Mouse (Mus musculus) embryonic facial prominence, embryonic 13.5 days (tissue): ENCODE results near the gene Mfsd9. TPM values are rescaled to one million over a fixed set of nuclear protein-coding genes. Genes with fewer than 3 reads are reported as not detected.

Experiments used
- ATAC-seq: fragments of 200-750 bp; cut with Nextera tagmentation; 2 replicates; pipeline ENCODE4 v1.8.0; 2017; ENCODE audit warnings: low read depth; ENCODE audit not compliant: insufficient number of reproducible peaks, insufficient read depth, low FRiP score, low TSS enrichment
- H3K27ac ChIP-seq: fragments of 300-500 bp; sonication (generic); 2 replicates; pipeline ENCODE4 v1.5.1; 2015; ENCODE audit warnings: moderate library complexity, mild to moderate bottlenecking, inconsistent platforms
- H3K27me3 ChIP-seq: fragments of 300-500 bp; sonication (generic); 2 replicates; pipeline ENCODE4 v1.6.1; 2015; ENCODE audit warnings: mild to moderate bottlenecking, inconsistent platforms
- H3K36me3 ChIP-seq: fragments of 300-500 bp; sonication (generic); 2 replicates; pipeline ENCODE4 v1.6.1; 2015; ENCODE audit warnings: mild to moderate bottlenecking, inconsistent platforms
- H3K4me1 ChIP-seq: fragments of 300-500 bp; sonication (generic); 2 replicates; pipeline ENCODE4 v1.6.1; 2015; ENCODE audit warnings: inconsistent platforms
- H3K4me2 ChIP-seq: fragments of 300-500 bp; sonication (generic); 2 replicates; pipeline ENCODE4 v1.6.1; 2015; ENCODE audit warnings: moderate library complexity, mild to moderate bottlenecking, inconsistent platforms
- H3K4me3 ChIP-seq: fragments of 300-500 bp; sonication (generic); 2 replicates; pipeline ENCODE4 v1.5.1; 2015; ENCODE audit warnings: mild to moderate bottlenecking, inconsistent platforms
- H3K9ac ChIP-seq: fragments of 300-500 bp; sonication (generic); 2 replicates; pipeline ENCODE4 v1.6.1; 2015; ENCODE audit warnings: mild to moderate bottlenecking, inconsistent platforms
- H3K9me3 ChIP-seq: fragments of 300-500 bp; sonication (generic); 2 replicates; pipeline ENCODE4 v1.6.1; 2016; ENCODE audit warnings: inconsistent platforms
- WGBS: fragments of 180-500 bp; shearing (Covaris S2); methylation state at CpG from one replicate; pipeline ENCODE4 v1.1.7; 2015; ENCODE audit warnings: mixed read lengths; 5-methylcytosine and 5-hydroxymethylcytosine counted together
- polyA plus RNA-seq: library from polyadenylated mRNA; unstranded; fragments of >200 nt; fragmentation: Nextera tagmentation; extraction: Ambion mirVana; gene quantifications from 2 replicates; pipeline ENCODE4 v1.2.1, GENCODE M21; 2015

The Mfsd9 gene
- polyA plus RNA-seq, 1 experiment from 2014 or later = 3.8 TPM

DNA sequence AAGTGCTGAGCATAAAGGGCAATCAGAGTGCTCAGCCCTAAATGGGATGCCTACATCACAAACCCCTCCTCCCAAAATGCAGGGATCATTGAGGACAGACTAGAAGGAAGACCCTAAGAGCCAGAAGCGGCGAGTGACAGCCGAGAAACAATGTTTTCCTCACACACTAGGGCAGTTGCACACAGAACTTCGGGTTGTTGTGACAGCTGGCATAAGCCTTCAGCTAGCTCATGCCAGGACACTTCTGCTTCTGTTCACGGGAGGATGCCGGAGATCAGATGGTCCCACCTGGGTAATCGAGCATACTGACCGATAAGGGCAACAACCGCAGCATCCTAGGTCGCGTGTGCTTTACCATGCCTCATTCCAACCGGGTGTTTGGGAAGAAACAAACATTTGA, 13.6 kb upstream of the Mfsd9 start:
- Histone ChIP-seq H3K36me3 (no peaks in the 10 kb centered on the region), H3K9me3 (no peaks in the 10 kb centered on the region), H3K4me1 (no peaks in the 10 kb centered on the region), H3K27ac (no peak overlapping the region), H3K27me3 (no peaks in the 10 kb centered on the region), H3K9ac (no peak overlapping the region), H3K4me3 (no peak overlapping the region), H3K4me2 (no peak overlapping the region)
- WGBS = 86% methylated on average over 12 of the region's 12 CpGs
- no peak for ATAC-seq

DNA sequence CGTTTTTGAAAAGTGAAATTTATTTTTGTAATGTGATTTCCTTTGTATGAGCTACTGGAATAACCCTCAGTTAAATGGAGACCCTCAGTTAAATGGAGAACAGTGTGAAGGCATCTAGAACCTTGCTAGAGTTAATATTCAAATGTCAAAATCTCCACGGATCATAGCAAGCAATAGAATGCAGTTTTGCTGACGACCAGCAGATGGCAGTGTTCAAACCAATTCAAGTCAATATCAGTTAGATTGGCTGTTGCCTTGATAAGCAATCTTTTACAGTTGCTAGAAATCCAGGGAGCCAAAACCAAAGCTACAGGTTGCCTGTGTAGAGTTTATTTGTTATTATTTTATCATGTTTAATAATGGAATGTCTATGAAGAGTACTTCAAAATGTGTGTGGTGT, 12.3 kb upstream of the Mfsd9 start:
- ATAC-seq = no peak
- H3K9me3 ChIP-seq = no peaks in the 10 kb centered on the region

DNA sequence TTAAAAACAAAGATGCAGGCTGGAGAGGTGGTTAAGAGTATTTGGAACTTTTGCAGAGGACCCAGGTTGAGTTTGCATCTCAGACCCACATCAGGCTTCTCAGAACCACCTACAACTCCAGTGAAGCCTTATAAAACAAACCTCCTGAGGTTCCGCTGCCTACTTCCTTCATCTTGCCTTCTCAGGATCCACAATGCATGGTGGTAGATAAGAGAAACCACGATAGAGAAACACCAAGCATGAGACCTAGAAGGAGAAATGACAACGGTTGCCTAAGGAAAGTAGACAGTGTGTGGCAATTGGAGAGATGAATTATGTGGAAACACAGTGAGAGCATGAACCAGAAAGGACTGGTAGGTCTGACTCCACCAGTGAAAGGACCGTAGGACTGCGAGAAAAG, 10.4 kb upstream of the Mfsd9 start:
- ATAC-seq = no peak
- Histone ChIP-seq H3K9ac (no peak overlapping the region), H3K36me3 (no peaks in the 10 kb centered on the region), H3K9me3 (no peaks in the 10 kb centered on the region), H3K27me3 (no peaks in the 10 kb centered on the region), H3K4me1 (no peaks in the 10 kb centered on the region), H3K4me3 (no peak overlapping the region), H3K4me2 (no peak overlapping the region), H3K27ac (no peak overlapping the region)
- WGBS = 81% methylated on average over 5 of the region's 5 CpGs

More for the DNA sequence above, 12.3 kb upstream of the Mfsd9 start:
- 24% methylated on average over 3 of the region's 3 CpGs for WGBS
- Histone ChIP-seq H3K4me3 (no peak overlapping the region), H3K27me3 (no peaks in the 10 kb centered on the region), H3K4me1 (no peaks in the 10 kb centered on the region), H3K27ac (no peak overlapping the region), H3K36me3 (no peaks in the 10 kb centered on the region), H3K9ac (no peak overlapping the region), H3K4me2 (no peak overlapping the region)

DNA sequence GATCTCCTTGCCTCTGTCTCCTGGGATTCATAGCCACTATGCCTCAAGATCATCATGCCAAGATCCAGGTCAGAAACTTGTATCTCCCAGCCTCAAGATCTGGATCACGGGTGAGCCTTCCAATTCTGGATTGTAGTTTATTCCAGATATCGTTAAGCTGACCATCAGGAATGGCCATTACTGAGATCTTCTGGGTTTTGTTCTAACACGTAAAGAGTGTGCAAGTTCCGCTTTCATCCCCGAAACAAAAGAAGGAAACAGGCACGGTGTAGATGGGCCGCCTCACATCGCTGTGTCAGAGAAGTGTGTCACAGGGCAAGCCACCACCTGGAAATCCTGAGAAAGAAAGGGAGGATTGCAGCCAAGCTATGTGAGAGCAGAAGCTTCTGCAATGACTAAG, 8.6 kb upstream of the Mfsd9 start:
- 90% methylated on average over 8 of the region's 8 CpGs for WGBS
- H3K9me3 ChIP-seq = no peaks in the 10 kb centered on the region
- ATAC-seq = no peak
- no peaks in the 10 kb centered on the region for H3K4me1 ChIP-seq
- H3K4me3 ChIP-seq = no peak overlapping the region
- H3K4me2 ChIP-seq = no peak overlapping the region
- H3K27me3 ChIP-seq = no peaks in the 10 kb centered on the region
- H3K36me3 ChIP-seq = no peaks in the 10 kb centered on the region
- no peak overlapping the region for H3K27ac ChIP-seq
- no peak overlapping the region for H3K9ac ChIP-seq

DNA sequence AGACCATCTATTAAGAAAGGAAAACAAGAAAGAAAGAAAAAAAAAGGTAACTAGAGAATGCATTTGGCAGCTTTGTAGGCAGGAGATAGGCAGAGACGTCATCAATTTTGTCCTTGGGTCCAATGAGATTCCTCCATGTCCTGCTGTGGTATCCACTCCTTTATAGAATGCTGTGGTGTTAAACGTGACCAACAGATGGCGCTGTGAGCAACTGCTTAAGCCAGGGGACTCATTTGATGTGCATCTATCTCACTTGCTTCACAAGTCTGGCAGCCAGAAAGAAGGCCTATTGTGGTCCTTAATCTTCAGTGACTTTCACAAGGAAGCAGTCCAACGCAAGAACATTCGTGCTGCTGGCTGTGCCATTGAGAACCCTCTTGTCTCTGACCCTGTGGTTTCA, 6.9 kb upstream of the Mfsd9 start:
- H3K4me1 ChIP-seq = no peaks in the 10 kb centered on the region
- no peak overlapping the region for H3K27ac ChIP-seq
- H3K4me3 ChIP-seq = no peak overlapping the region
- ATAC-seq = no peak
- 20% methylated on average over 5 of the region's 5 CpGs for WGBS
- H3K4me2 ChIP-seq = no peak overlapping the region
- no peaks in the 10 kb centered on the region for H3K9me3 ChIP-seq
- no peaks in the 10 kb centered on the region for H3K36me3 ChIP-seq
- no peak overlapping the region for H3K9ac ChIP-seq
- no peaks in the 10 kb centered on the region for H3K27me3 ChIP-seq

DNA sequence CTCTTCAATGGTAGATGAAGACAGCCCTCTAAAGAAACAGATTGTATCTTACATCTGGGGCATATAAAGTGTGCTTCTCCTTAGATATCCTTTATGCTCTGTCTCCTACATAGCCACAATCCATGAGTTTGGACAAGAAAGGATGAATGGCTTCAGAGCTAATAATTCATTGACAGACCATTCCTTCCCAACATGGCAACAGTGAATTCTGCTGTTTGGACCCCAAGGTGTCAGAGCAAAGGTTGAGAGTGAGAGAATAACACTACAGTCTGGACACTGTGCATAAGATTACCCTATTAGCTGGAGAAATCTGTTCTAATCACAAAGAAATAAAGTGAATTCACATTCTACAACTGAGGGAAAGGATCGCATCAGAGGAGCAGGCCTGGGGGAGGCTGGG, 5.0 kb upstream of the Mfsd9 start:
- no peak overlapping the region for H3K9ac ChIP-seq
- WGBS = 88% methylated on average over 1 of the region's 1 CpGs
- ATAC-seq = no peak

DNA sequence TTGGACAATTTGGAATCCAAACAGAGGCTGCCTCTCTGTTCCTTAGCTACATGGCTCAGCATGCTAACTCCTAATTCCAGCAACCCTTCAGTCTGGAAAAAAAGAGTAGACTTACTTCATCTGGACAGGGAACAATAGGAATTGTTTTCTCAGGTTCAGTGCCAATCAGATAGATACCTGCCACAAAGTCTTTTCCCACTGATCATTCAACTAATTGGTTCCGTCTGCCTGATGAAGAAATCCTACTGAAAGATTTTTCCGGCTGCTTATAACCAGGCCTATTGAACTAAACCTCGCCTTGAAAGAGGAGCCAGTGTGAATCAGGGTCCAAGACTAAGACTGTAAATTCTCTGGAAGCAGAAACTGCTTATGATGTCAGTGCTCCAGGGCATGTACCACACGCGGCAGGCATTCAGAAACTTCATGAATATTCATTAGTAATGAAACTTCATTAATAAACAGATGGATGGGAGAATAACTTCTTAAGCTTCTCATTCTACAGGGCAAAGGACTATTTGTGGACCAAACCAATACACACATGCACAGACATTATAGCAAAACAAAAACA, 737 bp downstream of the Mfsd9 start:
- 0 out of 2 replicates have a peak, but pooled peaks have one; percentile 48 for ATAC-seq
- Histone ChIP-seq H3K36me3 (no peaks in the 10 kb centered on the region), H3K4me2 (peak overlapping the region; percentile 78), H3K9me3 (no peaks in the 10 kb centered on the region), H3K4me3 (peak overlapping the region; percentile 69), H3K4me1 (peaks cover 7% of the 10 kb centered on the region), H3K9ac (peak overlapping the region; percentile 74), H3K27me3 (no peaks in the 10 kb centered on the region), H3K27ac (peak overlapping the region; percentile 83)
- 13% methylated on average over 5 of the region's 5 CpGs for WGBS

More for the DNA sequence above, 5.0 kb upstream of the Mfsd9 start:
- Histone ChIP-seq H3K4me2 (no peak overlapping the region), H3K4me1 (peaks cover 4% of the 10 kb centered on the region; the same call in 1 of the 2 replicates), H3K27me3 (no peaks in the 10 kb centered on the region), H3K4me3 (no peak overlapping the region), H3K27ac (no peak overlapping the region), H3K36me3 (no peaks in the 10 kb centered on the region), H3K9me3 (no peaks in the 10 kb centered on the region)

DNA sequence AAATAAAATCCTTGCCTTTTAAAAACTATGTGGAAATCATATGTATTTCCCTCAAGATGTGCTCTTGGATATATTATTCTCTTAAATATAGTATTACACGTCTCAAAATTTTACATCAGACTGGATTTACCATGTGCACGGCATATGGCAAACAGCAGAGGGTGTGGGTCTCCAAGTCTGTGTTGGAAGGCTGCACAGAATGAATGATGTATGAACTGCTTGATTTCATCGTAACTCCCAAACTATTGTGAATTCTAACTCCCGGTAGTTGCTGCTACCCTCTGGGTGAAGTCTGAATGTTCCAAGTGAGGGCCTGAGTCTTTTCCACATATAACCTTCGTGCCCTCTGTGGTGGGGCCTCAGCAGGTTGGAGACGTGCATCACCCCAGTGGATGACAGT, 1.5 kb downstream of the Mfsd9 start:
- no peak for ATAC-seq
- Histone ChIP-seq H3K4me3 (no peak overlapping the region), H3K4me2 (peak overlapping the region; percentile 78), H3K36me3 (peaks cover 6% of the 10 kb centered on the region; the same call in 1 of the 2 replicates), H3K27ac (peak overlapping the region; percentile 51; the same call in 1 of the 2 replicates), H3K9ac (no peak overlapping the region), H3K27me3 (no peaks in the 10 kb centered on the region), H3K9me3 (no peaks in the 10 kb centered on the region), H3K4me1 (peaks cover 7% of the 10 kb centered on the region)
- 64% methylated on average over 6 of the region's 6 CpGs for WGBS

DNA sequence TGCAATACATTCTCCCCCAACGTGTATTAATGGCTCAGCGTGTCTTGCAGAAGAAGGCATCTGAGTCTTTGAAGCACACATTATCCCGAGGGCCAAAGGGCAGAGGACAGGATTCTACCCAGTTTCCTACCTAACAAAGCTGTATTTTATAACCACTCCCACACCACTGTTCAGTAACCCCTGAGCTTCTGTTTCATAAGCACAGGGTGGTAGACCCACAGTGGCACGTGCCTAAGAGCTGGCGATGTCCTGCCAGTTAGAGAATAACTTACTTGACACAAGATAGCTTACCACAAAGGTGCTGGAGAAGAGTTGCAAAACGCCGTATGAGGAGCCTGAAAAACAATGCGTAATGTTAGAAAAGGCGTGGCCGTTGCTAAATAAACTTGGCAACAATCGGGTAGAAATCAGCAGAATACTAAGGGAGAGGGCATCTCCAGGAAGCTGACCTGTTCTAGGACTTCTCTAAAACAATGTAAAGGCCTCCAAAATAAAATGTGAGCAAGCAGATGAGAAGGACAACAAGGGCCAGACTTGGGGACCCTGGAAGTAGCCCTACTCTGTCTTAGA, 4.5 kb downstream of the Mfsd9 start:
- Histone ChIP-seq H3K4me2 (no peak overlapping the region), H3K4me3 (no peak overlapping the region), H3K27ac (no peak overlapping the region), H3K9ac (no peak overlapping the region), H3K36me3 (peaks cover 20% of the 10 kb centered on the region), H3K9me3 (no peaks in the 10 kb centered on the region), H3K4me1 (peaks cover 4% of the 10 kb centered on the region), H3K27me3 (no peaks in the 10 kb centered on the region)
- ATAC-seq = no peak
- WGBS = 87% methylated on average over 11 of the region's 11 CpGs

DNA sequence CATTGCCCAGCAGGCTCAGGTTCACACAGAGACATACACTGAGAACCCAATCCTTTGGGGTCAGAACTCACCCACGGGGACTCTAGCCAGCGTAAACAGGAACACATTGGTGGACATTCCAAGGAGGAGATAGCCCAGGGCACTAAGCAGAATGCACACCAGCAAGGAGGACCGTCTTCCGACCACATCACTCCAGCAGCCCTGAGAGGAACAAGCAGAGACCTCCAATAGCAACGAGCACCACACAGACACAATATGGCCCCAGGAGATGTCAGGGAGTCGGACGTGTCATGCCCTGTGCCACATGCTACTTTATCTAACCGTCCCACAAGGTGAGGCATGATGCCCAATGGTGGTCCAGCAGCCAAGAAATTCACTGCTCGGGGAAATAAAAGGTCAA, 6.2 kb downstream of the Mfsd9 start:
- H3K4me3 ChIP-seq = no peak overlapping the region
- peaks cover 4% of the 10 kb centered on the region; the same call in 1 of the 2 replicates for H3K9me3 ChIP-seq
- H3K27ac ChIP-seq = no peak overlapping the region
- WGBS = 79% methylated on average over 9 of the region's 9 CpGs
- no peaks in the 10 kb centered on the region for H3K27me3 ChIP-seq
- H3K36me3 ChIP-seq = peaks cover 36% of the 10 kb centered on the region
- no peak overlapping the region for H3K4me2 ChIP-seq
- peaks cover 3% of the 10 kb centered on the region; the same call in 1 of the 2 replicates for H3K4me1 ChIP-seq
- ATAC-seq = no peak
- no peak overlapping the region for H3K9ac ChIP-seq

DNA sequence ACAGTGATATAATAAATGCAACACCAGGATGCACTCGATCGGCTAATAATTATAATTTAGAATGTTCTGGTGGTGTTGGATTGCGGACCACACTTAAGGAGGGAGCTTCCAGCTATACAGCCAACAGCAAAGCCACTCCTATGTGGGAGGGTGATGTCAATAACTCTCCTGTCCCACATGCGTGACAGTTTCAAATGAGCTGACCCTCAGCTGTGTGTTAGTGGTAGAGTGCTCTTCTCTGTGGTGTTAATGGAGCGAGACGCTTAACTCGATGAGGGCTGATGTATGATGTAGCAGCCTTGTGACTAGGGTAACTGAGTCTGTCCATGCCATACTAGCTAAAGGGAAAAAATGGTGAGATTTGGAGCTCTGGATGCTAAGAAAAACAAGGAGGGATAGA, 7.0 kb downstream of the Mfsd9 start:
- no peaks in the 10 kb centered on the region for H3K4me1 ChIP-seq
- no peaks in the 10 kb centered on the region for H3K27me3 ChIP-seq
- no peak for ATAC-seq
- no peak overlapping the region for H3K27ac ChIP-seq
- peaks cover 45% of the 10 kb centered on the region for H3K36me3 ChIP-seq
- no peak overlapping the region for H3K9ac ChIP-seq
- H3K9me3 ChIP-seq = peaks cover 13% of the 10 kb centered on the region; the same call in 1 of the 2 replicates
- no peak overlapping the region for H3K4me2 ChIP-seq
- H3K4me3 ChIP-seq = no peak overlapping the region
- WGBS = 93% methylated on average over 7 of the region's 7 CpGs

DNA sequence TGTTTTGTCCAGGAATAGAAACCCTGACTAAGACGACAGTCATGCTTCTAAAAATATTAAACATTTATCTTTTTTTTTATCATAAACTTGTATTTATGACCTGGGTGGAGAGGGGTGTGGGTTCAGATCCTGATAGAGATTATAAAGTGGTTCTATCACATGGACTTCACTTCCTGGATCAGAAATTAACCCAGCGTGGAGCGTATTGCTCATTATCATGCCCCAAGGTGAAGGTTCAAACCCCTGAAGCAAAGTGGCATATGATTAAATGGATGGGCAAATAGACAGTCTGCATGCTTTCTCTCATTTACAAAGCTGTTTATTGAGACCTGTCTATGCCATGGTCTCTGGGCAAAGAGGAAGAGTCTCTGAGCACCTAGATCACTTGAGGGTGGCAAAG, 13.7 kb downstream of the Mfsd9 start:
- 79% methylated on average over 3 of the region's 3 CpGs for WGBS
- H3K4me1 ChIP-seq = peaks cover 3% of the 10 kb centered on the region; the same call in 1 of the 2 replicates
- H3K27ac ChIP-seq = no peak overlapping the region
- H3K9me3 ChIP-seq = peaks cover 13% of the 10 kb centered on the region; the same call in 1 of the 2 replicates
- H3K27me3 ChIP-seq = no peaks in the 10 kb centered on the region
- no peak overlapping the region for H3K4me3 ChIP-seq
- no peak overlapping the region for H3K9ac ChIP-seq
- ATAC-seq = no peak
- H3K4me2 ChIP-seq = no peak overlapping the region
- peaks cover 54% of the 10 kb centered on the region for H3K36me3 ChIP-seq
